Mouse (Mus musculus) brain, embryonic 18.5 days (tissue): ENCODE measurements around the gene Endou.

ENCODE experiments used
- DNase-seq: peaks from one replicate; pipeline ENCODE4 v3.0.0-alpha.2; 2012; ENCODE audit warnings: low read depth, low spot score

Endou gene

GRCm38 (mm10) chr15:97731111-97731510 is at the start of gene Endou:
Gene Endou, minus strand, starts transcription at chr15:97731339.
- no peak for DNase-seq

GRCm38 (mm10) chr15:97780611-97781031 is 49.5 kb upstream of the Endou start:
- DNase-seq: no peak

- DNase-seq: no peak
Measured at GRCm38 (mm10) chr15:97779576-97779975, 48.4 kb upstream of the Endou start.

- no peak for DNase-seq
Measured at GRCm38 (mm10) chr15:97778311-97779098, 47.4 kb upstream of the Endou start, which contains the start of gene Slc48a1. Gene Slc48a1, plus strand, starts transcription at chr15:97778520.

GRCm38 (mm10) chr15:97776919-97777318 is 45.8 kb upstream of the Endou start:
- DNase-seq: no peak

- DNase-seq: no peak
Measured at GRCm38 (mm10) chr15:97776514-97776913, 45.4 kb upstream of the Endou start.

GRCm38 (mm10) chr15:97773961-97774370 is 42.8 kb upstream of the Endou start:
- DNase-seq: no peak

GRCm38 (mm10) chr15:97773108-97773507 is 42.0 kb upstream of the Endou start:
- DNase-seq: no peak

GRCm38 (mm10) chr15:97770280-97770679 is 39.1 kb upstream of the Endou start:
- DNase-seq: no peak

GRCm38 (mm10) chr15:97768192-97768591 is 37.1 kb upstream of the Endou start:
- no peak for DNase-seq

- DNase-seq: peak; percentile 46
Measured at GRCm38 (mm10) chr15:97767280-97768186, 36.4 kb upstream of the Endou start, which contains the start of gene Rapgef3. Gene Rapgef3, minus strand, starts transcription at chr15:97767972.

- no peak for DNase-seq
Measured at GRCm38 (mm10) chr15:97766594-97767279, 35.6 kb upstream of the Endou start.

- peak; percentile 22 for DNase-seq
Measured at GRCm38 (mm10) chr15:97766194-97766593, 35.1 kb upstream of the Endou start.

- DNase-seq: no peak
Measured at GRCm38 (mm10) chr15:97765090-97765794, 34.1 kb upstream of the Endou start.

GRCm38 (mm10) chr15:97764532-97764931 is 33.4 kb upstream of the Endou start:
- DNase-seq: no peak

GRCm38 (mm10) chr15:97763256-97764049 is 32.3 kb upstream of the Endou start:
- no peak for DNase-seq

GRCm38 (mm10) chr15:97762733-97763132 is 31.6 kb upstream of the Endou start:
- DNase-seq: no peak

- DNase-seq: no peak
Measured at GRCm38 (mm10) chr15:97761438-97761837, 30.3 kb upstream of the Endou start.

- no peak for DNase-seq
Measured at GRCm38 (mm10) chr15:97760952-97761351, 29.8 kb upstream of the Endou start.

- DNase-seq: no peak
Measured at GRCm38 (mm10) chr15:97760006-97760405, 28.9 kb upstream of the Endou start.
